Mouse (Mus musculus): ENCODE data around the gene Fto. TPM values are rescaled to one million over a fixed set of nuclear protein-coding genes. Genes with fewer than 3 reads are reported as not detected.

The Fto gene
- polyA plus RNA-seq (2012; rRNA removed) = 119 and 123 TPM in 2 replicates

DNA sequence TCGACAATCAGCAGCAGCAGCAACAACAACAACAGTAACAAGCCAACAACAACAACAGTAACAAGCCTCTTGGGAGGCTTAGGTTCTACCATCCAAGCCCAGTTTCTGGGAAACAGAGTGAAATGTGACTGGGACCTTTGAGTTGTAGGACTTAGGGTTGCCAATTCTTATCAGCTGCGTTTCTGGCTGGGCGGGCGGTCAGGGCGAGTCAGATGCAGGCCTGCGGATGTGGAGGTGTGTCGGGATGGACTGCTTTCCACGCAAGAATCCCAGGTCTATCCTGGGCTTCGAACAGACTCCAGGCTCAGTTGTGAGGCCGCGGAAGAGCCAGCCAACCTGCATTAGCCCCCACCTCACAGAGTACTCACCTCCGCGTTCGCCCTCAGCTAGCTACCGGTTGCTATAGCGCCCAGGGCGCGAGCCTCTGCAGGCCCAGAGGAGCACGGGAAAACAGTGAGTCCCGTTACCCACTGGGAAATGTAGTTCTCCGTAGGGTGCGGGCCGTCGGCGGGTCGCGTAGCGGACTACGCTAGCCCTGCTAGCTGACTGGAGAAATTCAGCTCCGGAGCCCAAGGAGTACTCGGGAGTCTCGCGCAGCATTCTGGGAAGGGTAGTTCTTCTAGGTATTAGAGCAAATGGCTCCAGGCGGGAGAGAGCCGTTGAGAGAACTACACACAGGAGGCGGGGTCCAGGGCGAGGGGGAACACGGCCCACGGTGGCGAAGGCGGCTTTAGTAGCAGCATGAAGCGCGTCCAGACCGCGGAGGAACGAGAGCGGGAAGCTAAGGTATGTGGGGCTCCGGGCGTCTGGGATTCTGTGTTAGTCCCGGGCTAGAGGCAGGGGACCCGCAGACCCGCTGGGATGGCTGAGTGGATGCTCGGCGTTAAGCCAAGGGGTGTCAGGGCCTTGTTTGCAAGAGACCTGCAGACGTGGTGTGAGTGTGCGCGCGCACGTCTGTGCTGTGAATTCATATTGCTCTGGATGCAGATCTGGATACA is at the start of gene Fto, which contains the start of gene Rpgrip1l:
Gene Fto, plus strand, starts transcription at position 691 of the 998 bp plus-strand sequence.
Gene Rpgrip1l, minus strand, starts transcription at position 428 of the 998 bp plus-strand sequence.
- H3K4me1 ChIP-seq (ENCODE audit: control insufficient read depth, insufficient read depth, low read length) = peaks cover 1% of the 10 kb centered on the region; the same call in 1 of the 2 replicates

DNA sequence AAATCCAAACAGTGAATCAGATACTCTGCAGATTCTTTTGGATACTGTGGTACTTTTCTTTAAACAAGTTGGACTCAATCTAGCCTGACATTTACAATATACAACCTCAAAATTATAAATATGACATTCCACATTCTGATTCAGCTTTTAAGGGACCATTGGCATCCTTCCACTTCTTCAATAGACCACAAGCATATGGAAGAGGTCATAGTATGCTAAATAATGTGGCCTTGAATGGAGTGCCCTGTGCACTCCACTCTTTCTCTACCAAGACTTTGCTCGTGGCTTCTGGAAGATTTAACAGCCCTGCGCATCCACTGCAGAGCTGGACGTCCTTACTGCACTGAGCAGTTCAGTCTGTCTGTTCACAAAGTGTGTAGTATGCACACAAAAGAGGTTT is 49.4 kb upstream of the Fto start:
- no peak for TF ChIP-seq POLR2A (IDR thresholded peaks at IDR 0.05; ENCODE audit: extremely low read depth, insufficient read depth, low read length)
- TF ChIP-seq CTCF (IDR thresholded peaks at IDR 0.05; ENCODE audit: extremely low read depth, insufficient read depth, low read length) = no peak
- H3K27ac ChIP-seq (ENCODE audit: insufficient read depth, low read length) = no peak overlapping the region
- no peak overlapping the region for H3K4me3 ChIP-seq (ENCODE audit: insufficient read depth, low read length)
- no peaks in the 10 kb centered on the region for H3K4me1 ChIP-seq (ENCODE audit: control insufficient read depth, insufficient read depth, low read length)

More for the DNA sequence above, at the start of gene Fto, which contains the start of gene Rpgrip1l:
- H3K27ac ChIP-seq (ENCODE audit: insufficient read depth, low read length) = peak within 1 kb of the TSS; percentile 24
- peak within 1 kb of the TSS; percentile 66 for H3K4me3 ChIP-seq (ENCODE audit: insufficient read depth, low read length)
- no peak for TF ChIP-seq CTCF (IDR thresholded peaks at IDR 0.05; ENCODE audit: extremely low read depth, insufficient read depth, low read length)
- TF ChIP-seq POLR2A (IDR thresholded peaks at IDR 0.05; ENCODE audit: extremely low read depth, insufficient read depth, low read length) = peak; percentile 51; the same call in 1 of the 2 replicates

DNA sequence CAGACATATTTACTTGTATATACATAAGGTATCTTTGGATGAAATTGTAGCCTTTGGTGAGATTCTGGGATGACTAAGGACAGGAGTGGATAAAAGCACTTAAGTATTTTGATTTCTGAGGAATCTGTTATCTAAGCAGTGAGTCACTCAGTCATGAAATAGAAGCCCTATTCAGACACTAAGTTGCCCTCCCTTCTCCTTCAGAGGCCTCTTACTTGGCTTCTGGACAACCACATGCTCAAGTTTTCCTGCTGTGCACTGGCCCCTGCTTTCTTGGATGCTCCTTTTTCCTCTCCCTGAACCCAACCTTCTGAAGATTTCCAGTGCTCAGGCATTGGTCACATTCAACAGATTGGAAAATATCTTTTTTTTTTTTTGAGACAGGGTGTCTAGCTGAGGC is 48.8 kb upstream of the Fto start:
- no peak overlapping the region for H3K27ac ChIP-seq (ENCODE audit: insufficient read depth, low read length)
- H3K4me1 ChIP-seq (ENCODE audit: control insufficient read depth, insufficient read depth, low read length) = no peaks in the 10 kb centered on the region
- no peak for TF ChIP-seq CTCF (IDR thresholded peaks at IDR 0.05; ENCODE audit: extremely low read depth, insufficient read depth, low read length)
- TF ChIP-seq POLR2A (IDR thresholded peaks at IDR 0.05; ENCODE audit: extremely low read depth, insufficient read depth, low read length) = no peak
- no peak overlapping the region for H3K4me3 ChIP-seq (ENCODE audit: insufficient read depth, low read length)

DNA sequence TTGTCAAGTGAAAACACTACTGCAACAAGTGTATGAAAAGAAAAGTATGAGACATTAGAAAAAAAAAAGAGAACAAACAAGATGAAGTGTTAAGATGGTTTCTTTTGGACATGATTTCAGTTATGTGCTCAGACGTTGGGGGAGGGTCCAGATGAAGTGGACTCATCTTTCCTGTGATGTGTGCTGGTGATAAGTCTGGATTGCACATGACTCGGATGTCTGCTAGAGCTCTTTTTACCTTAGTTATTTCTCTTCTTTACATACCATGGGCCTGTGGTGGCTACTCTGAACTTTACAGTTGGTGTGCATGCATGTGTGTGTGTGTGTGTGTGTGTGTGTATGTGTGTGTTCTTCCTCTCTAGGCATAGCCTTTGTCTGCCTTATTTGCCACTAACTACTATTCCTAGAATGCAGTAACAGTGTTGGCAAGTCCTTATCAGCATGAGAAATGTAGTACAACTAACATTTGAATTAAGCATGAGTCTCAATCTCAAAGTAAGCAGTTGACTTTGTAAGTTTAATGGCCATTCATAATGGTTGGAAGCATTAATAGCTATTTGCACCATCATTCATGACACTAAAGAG is 43.9 kb upstream of the Fto start:
- Histone ChIP-seq H3K27ac (ENCODE audit: insufficient read depth, low read length) (no peak overlapping the region), H3K4me1 (ENCODE audit: control insufficient read depth, insufficient read depth, low read length) (no peaks in the 10 kb centered on the region; the same call in 1 of the 2 replicates), H3K4me3 (ENCODE audit: insufficient read depth, low read length) (no peak overlapping the region)
- TF ChIP-seq POLR2A (IDR thresholded peaks at IDR 0.05; ENCODE audit: extremely low read depth, insufficient read depth, low read length) (no peak), CTCF (IDR thresholded peaks at IDR 0.05; ENCODE audit: extremely low read depth, insufficient read depth, low read length) (no peak)

DNA sequence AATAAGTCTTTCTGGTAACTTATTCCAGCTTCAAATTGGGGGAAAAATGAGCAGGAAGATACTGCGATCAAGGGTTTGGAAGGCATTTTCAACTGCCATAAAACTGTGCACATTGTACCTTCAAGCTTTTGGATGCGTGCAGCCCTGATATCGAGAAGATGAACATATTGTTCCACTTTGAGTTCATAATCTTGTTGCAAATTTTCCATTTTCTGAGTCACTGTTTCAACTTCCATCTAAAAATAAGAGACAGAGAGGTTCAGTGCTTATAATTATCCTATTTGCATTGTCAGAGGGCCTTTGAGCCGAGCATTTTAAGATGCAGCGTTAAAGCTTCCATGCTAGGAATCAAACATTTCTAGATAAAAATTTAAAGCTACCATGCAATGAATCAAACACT is 39.8 kb upstream of the Fto start:
- Histone ChIP-seq H3K27ac (ENCODE audit: insufficient read depth, low read length) (peak overlapping the region; percentile 39; the same call in 1 of the 2 replicates), H3K4me3 (ENCODE audit: insufficient read depth, low read length) (no peak overlapping the region), H3K4me1 (ENCODE audit: control insufficient read depth, insufficient read depth, low read length) (peaks cover 1% of the 10 kb centered on the region)
- TF ChIP-seq CTCF (IDR thresholded peaks at IDR 0.05; ENCODE audit: extremely low read depth, insufficient read depth, low read length) = no peak
- TF ChIP-seq POLR2A (IDR thresholded peaks at IDR 0.05; ENCODE audit: extremely low read depth, insufficient read depth, low read length) = no peak

DNA sequence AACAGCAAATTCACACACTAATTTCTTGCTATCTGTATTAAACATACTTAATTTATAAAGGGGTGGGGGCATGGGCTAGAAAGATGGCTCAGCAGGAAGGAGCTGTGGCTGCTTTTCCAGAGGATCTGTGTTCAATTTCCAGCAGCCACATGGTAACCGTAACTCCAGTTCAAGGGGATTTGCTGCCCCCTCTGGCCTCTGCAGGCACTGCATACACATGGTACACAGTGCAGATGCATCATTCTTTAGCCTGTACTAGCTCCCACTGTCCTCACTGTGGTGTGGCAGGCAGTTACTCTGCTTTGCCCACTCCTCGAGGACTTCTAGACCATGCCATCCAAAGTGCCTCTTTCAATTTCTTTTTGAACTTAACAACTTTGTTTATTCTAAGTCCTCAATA is 37.0 kb upstream of the Fto start:
- TF ChIP-seq POLR2A (IDR thresholded peaks at IDR 0.05; ENCODE audit: extremely low read depth, insufficient read depth, low read length) (no peak), CTCF (IDR thresholded peaks at IDR 0.05; ENCODE audit: extremely low read depth, insufficient read depth, low read length) (no peak)
- Histone ChIP-seq H3K27ac (ENCODE audit: insufficient read depth, low read length) (no peak overlapping the region), H3K4me1 (ENCODE audit: control insufficient read depth, insufficient read depth, low read length) (peaks cover 4% of the 10 kb centered on the region), H3K4me3 (ENCODE audit: insufficient read depth, low read length) (no peak overlapping the region)

DNA sequence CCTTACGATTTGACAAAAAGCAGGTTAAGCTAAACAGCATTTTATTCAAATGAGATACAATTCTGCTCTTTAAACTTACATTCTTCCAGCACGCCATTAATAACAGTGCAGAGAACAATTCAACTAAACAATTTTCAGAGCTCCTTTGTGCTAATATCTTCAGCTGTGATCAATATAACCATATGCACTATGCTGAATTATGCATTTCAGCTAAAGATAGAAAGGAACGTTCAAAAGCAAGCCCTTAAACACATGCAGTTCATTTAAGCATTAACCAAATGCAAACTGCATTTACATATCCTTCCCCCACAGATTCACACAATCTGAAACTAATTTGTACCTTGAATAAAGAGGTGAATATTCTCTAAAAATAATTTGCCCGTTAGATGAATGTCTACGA is 35.3 kb upstream of the Fto start:
- TF ChIP-seq CTCF (IDR thresholded peaks at IDR 0.05; ENCODE audit: extremely low read depth, insufficient read depth, low read length) = no peak
- no peak for TF ChIP-seq POLR2A (IDR thresholded peaks at IDR 0.05; ENCODE audit: extremely low read depth, insufficient read depth, low read length)
- Histone ChIP-seq H3K4me3 (ENCODE audit: insufficient read depth, low read length) (no peak overlapping the region), H3K27ac (ENCODE audit: insufficient read depth, low read length) (no peak overlapping the region), H3K4me1 (ENCODE audit: control insufficient read depth, insufficient read depth, low read length) (peaks cover 7% of the 10 kb centered on the region)

DNA sequence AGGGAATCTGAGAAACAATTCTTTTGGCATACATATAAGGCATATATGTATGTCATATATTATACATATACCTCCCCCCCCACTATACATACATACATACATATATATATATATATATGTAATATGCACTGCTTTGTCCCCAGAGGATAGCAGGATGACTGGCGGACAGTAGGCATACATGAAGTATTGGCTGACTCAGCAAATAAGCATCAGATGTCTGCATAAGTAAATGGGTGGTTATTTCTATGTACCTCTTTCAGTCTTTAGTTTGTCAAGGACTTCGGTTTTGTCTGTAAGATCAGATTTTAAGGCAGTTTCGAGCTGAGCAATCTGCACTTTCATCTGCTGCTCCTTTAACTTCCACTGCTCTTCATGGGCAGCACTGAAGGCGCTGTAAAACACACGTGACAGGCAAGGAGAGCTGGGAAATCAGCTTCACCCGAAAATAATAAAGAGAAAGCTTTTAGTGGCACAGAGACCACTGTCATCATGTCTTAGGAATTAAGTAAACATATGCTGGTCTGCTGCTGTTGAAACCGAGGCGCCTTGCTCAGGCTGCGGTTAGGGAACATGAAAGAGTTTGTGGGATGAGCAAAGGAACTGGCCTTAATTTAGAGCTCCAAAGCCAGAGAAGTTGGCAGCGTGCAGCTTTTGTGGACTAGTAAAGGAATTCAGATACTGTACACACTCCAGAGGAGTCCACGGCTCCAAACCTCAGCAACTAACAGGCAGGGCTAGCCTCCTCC is 32.7 kb upstream of the Fto start:
- peaks cover 7% of the 10 kb centered on the region; the same call in 1 of the 2 replicates for H3K4me1 ChIP-seq (ENCODE audit: control insufficient read depth, insufficient read depth, low read length)
- no peak overlapping the region for H3K4me3 ChIP-seq (ENCODE audit: insufficient read depth, low read length)
- TF ChIP-seq CTCF (IDR thresholded peaks at IDR 0.05; ENCODE audit: extremely low read depth, insufficient read depth, low read length) (no peak), POLR2A (IDR thresholded peaks at IDR 0.05; ENCODE audit: extremely low read depth, insufficient read depth, low read length) (no peak)
- no peak overlapping the region for H3K27ac ChIP-seq (ENCODE audit: insufficient read depth, low read length)

DNA sequence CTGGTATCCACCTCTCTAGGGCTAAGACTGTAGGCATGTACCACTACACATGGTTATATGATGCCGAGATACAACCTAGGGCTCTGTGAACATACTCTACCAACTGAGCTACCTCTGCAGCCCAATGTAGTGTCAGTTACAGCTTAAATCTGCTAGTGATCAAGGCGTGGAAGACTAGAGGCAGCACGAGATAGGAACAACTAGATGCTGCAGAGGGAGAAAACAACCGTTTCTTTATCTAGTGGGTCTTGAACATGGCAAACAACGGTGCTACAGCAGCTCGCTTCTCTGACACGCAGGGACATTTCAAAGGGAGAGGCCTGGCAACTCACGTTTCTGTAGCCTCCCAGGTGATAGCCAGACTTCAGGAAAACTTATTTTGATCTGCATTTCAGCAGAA is 31.8 kb upstream of the Fto start:
- no peak for TF ChIP-seq POLR2A (IDR thresholded peaks at IDR 0.05; ENCODE audit: extremely low read depth, insufficient read depth, low read length)
- TF ChIP-seq CTCF (IDR thresholded peaks at IDR 0.05; ENCODE audit: extremely low read depth, insufficient read depth, low read length) = no peak
- H3K4me1 ChIP-seq (ENCODE audit: control insufficient read depth, insufficient read depth, low read length) = peaks cover 7% of the 10 kb centered on the region; the same call in 1 of the 2 replicates
- H3K27ac ChIP-seq (ENCODE audit: insufficient read depth, low read length) = no peak overlapping the region
- H3K4me3 ChIP-seq (ENCODE audit: insufficient read depth, low read length) = no peak overlapping the region
